Comparison of ENCODE assay signal across 8 mouse cellular contexts in genomic region chr4:101436761-101437512, GRCm38 (mm10). TPM values are rescaled to one million over a fixed set of nuclear protein-coding genes. Genes with fewer than 3 reads are reported as not detected.
DNase-seq lines count a peak whose midpoint lies in the region; ATAC-seq lines count a peak whose summit lies in the region.

No protein-coding gene starts in this region.

- no peak overlapping the region for H3K4me3 ChIP-seq in limb, embryonic 15.5 days

- peak; percentile 52 for DNase-seq in testis, postnatal 10 days (ENCODE audit: low spot score)
- DNase-seq in testis, postnatal 14 days (ENCODE audit: low spot score) = no peak
- peak; percentile 53 to 64 for DNase-seq in frontal cortex, postnatal 14 days (ENCODE audit: low spot score in 2 of 2)
- DNase-seq in heart, postnatal 14 days = peak; percentile 75 to 79
- DNase-seq in c-Kit-positive CD71-positive TER-119-positive erythroid progenitor cells, embryonic 14.5 days (ENCODE audit: low spot score) = no peak
- no peak for DNase-seq in adrenal gland, adult 8-10 months
- no peak for DNase-seq in adrenal gland, postnatal 25 days

- no peaks in the 10 kb centered on the region for H3K36me3 ChIP-seq in limb, embryonic 15.5 days

- no peaks in the 10 kb centered on the region for H3K27me3 ChIP-seq in limb, embryonic 15.5 days

- H3K9ac ChIP-seq in limb, embryonic 15.5 days = no peak overlapping the region

- intact Hi-C loops in heart, postnatal 14 days (cut with DNase I) = no loop called here

- no peak overlapping the region for H3K4me2 ChIP-seq in limb, embryonic 15.5 days

- WGBS in limb, embryonic 15.5 days = 53% methylated on average over 8 of the region's 8 CpGs

- no peaks in the 10 kb centered on the region for H3K9me3 ChIP-seq in limb, embryonic 15.5 days

- H3K27ac ChIP-seq in limb, embryonic 15.5 days = peak overlapping the region; percentile 51

- ATAC-seq in limb, embryonic 15.5 days (ENCODE audit: insufficient number of reproducible peaks, low FRiP score, low TSS enrichment, low read depth) = peak; percentile 77; the same call in 1 of the 2 replicates

- H3K4me1 ChIP-seq in limb, embryonic 15.5 days = peaks cover 37% of the 10 kb centered on the region

RNA-seq across cellular contexts. Expression of gene Ak4, which starts 17.9 kb away (rescaled TPM):
- 10 to 100 TPM; 12.6 to 14.4 TPM for total RNA-seq in heart, postnatal 14 days (2021)
- polyA plus RNA-seq in limb, embryonic 15.5 days (2015; fragmentation: Nextera tagmentation; extraction: Ambion mirVana) = 20.9 and 26.3 TPM in 2 replicates
- total RNA-seq in adrenal gland, adult 8-10 months (2022) = 10 to 100 TPM in 2 of 4 experiments, 1 to 10 TPM in 2; 6.7 to 14.0 (median 9.6) TPM
- total RNA-seq in adrenal gland, postnatal 25 days (2021) = 2.5 and 4.3 TPM in 2 replicates

RNA-seq across cellular contexts. Expression of gene Dnajc6, which starts 59.5 kb away (rescaled TPM):
- total RNA-seq in heart, postnatal 14 days (2021) = 1 to 10 TPM; 1.1 to 1.4 TPM
- polyA plus RNA-seq in limb, embryonic 15.5 days (2015; fragmentation: Nextera tagmentation; extraction: Ambion mirVana) = 0.45 and 1.3 TPM in 2 replicates
- total RNA-seq in adrenal gland, adult 8-10 months (2022) = 10 to 100 TPM in 2 of 4 experiments, 1 to 10 TPM in 2; 5.8 to 20.3 (median 11.7) TPM
- 3.0 and 4.6 TPM in 2 replicates for total RNA-seq in adrenal gland, postnatal 25 days (2021)

Comparison
In these comparisons a context has a peak if more than half of its experiments do, and no peak if none do; other contexts are left out.
1. DNase-seq: peak in testis, postnatal 10 days (single experiment), frontal cortex, postnatal 14 days (2 of 2) and heart, postnatal 14 days (2 of 2); none in testis, postnatal 14 days (single experiment), c-Kit-positive CD71-positive TER-119-positive erythroid progenitor cells, embryonic 14.5 days (single experiment), adrenal gland, adult 8-10 months (single experiment) and adrenal gland, postnatal 25 days (single experiment).